Mouse (Mus musculus): ENCODE data around the gene Lrrk1. TPM values are rescaled to one million over a fixed set of nuclear protein-coding genes. Genes with fewer than 3 reads are reported as not detected.

Gene Lrrk1
- total and polyA plus RNA-seq, 2 experiments from 2014 or later: 2.1 to 3.8 TPM

- Histone ChIP-seq H3K27me3 (ENCODE audit: insufficient read depth, low read length) (no peaks in the 10 kb centered on the region), H3K4me1 (ENCODE audit: insufficient read depth, low read length) (no peaks in the 10 kb centered on the region), H3K36me3 (ENCODE audit: insufficient read depth, low read length) (no peaks in the 10 kb centered on the region), H3K4me3 (ENCODE audit: low read depth, low read length) (no peak within 1 kb of the TSS), H3K9me3 (ENCODE audit: low read length) (no peaks in the 10 kb centered on the region), H3K9ac (replicated peaks; ENCODE audit: low read length, poor library complexity, severe bottlenecking) (no peak within 1 kb of the TSS), H3K27ac (ENCODE audit: low read depth, low read length) (no peak within 1 kb of the TSS), H3K4me2 (ENCODE audit: low read depth, low read length, poor library complexity, severe bottlenecking) (no peak within 1 kb of the TSS)
- 67% methylated on average over 2 of the region's 2 CpGs for WGBS
- DNase-seq (ENCODE audit: low spot score): no peak
- TF ChIP-seq CTCF (IDR thresholded peaks at IDR 0.05): no peak
- ATAC-seq (ENCODE audit: low FRiP score): no peak
Measured at GRCm38 (mm10) chr7:66365904-66366303, 22.2 kb downstream of the Lrrk1 start, which contains the start of gene Gm10974. Gene Gm10974, plus strand, starts transcription at chr7:66365905.

- 74% methylated on average over 2 of the region's 2 CpGs for WGBS
Measured at GRCm38 (mm10) chr7:66365411-66365810, 22.7 kb downstream of the Lrrk1 start.

GRCm38 (mm10) chr7:66364491-66364890 is 23.7 kb downstream of the Lrrk1 start:
- no peak overlapping the region for H3K27ac ChIP-seq (ENCODE audit: low read depth, low read length)
- no peaks in the 10 kb centered on the region for H3K27me3 ChIP-seq (ENCODE audit: insufficient read depth, low read length)
- no peak overlapping the region for H3K4me3 ChIP-seq (ENCODE audit: low read depth, low read length)
- 0 out of 2 replicates have a peak, but pooled peaks cover 5% of the 10 kb centered on the region for H3K9me3 ChIP-seq (ENCODE audit: low read length)
- H3K4me2 ChIP-seq (ENCODE audit: low read depth, low read length, poor library complexity, severe bottlenecking): no peak overlapping the region
- no peak for DNase-seq (ENCODE audit: low spot score)
- WGBS: 93% methylated on average over 11 of the region's 11 CpGs
- H3K36me3 ChIP-seq (ENCODE audit: insufficient read depth, low read length): no peaks in the 10 kb centered on the region
- no peak for ATAC-seq (ENCODE audit: low FRiP score)
- no peak overlapping the region for H3K9ac ChIP-seq (replicated peaks; ENCODE audit: low read length, poor library complexity, severe bottlenecking)
- no peaks in the 10 kb centered on the region for H3K4me1 ChIP-seq (ENCODE audit: insufficient read depth, low read length)
- TF ChIP-seq CTCF (IDR thresholded peaks at IDR 0.05): no peak

More at GRCm38 (mm10) chr7:66365411-66365810, 22.7 kb downstream of the Lrrk1 start:
- Histone ChIP-seq H3K4me3 (ENCODE audit: low read depth, low read length) (no peak overlapping the region), H3K27ac (ENCODE audit: low read depth, low read length) (no peak overlapping the region), H3K4me1 (ENCODE audit: insufficient read depth, low read length) (no peaks in the 10 kb centered on the region), H3K9me3 (ENCODE audit: low read length) (no peaks in the 10 kb centered on the region), H3K27me3 (ENCODE audit: insufficient read depth, low read length) (no peaks in the 10 kb centered on the region), H3K36me3 (ENCODE audit: insufficient read depth, low read length) (no peaks in the 10 kb centered on the region), H3K4me2 (ENCODE audit: low read depth, low read length, poor library complexity, severe bottlenecking) (no peak overlapping the region), H3K9ac (replicated peaks; ENCODE audit: low read length, poor library complexity, severe bottlenecking) (no peak overlapping the region)
- no peak for TF ChIP-seq CTCF (IDR thresholded peaks at IDR 0.05)
- no peak for DNase-seq (ENCODE audit: low spot score)
- ATAC-seq (ENCODE audit: low FRiP score): no peak

GRCm38 (mm10) chr7:66359044-66359443 is 29.1 kb downstream of the Lrrk1 start:
- WGBS: 91% methylated on average over 4 of the region's 4 CpGs
- Histone ChIP-seq H3K4me1 (ENCODE audit: insufficient read depth, low read length) (no peaks in the 10 kb centered on the region), H3K4me3 (ENCODE audit: low read depth, low read length) (no peak overlapping the region), H3K27ac (ENCODE audit: low read depth, low read length) (no peak overlapping the region), H3K36me3 (ENCODE audit: insufficient read depth, low read length) (no peaks in the 10 kb centered on the region), H3K9ac (replicated peaks; ENCODE audit: low read length, poor library complexity, severe bottlenecking) (no peak overlapping the region), H3K4me2 (ENCODE audit: low read depth, low read length, poor library complexity, severe bottlenecking) (no peak overlapping the region), H3K9me3 (ENCODE audit: low read length) (0 out of 2 replicates have a peak, but pooled peaks cover 5% of the 10 kb centered on the region), H3K27me3 (ENCODE audit: insufficient read depth, low read length) (no peaks in the 10 kb centered on the region)
- ATAC-seq (ENCODE audit: low FRiP score): no peak
- no peak for DNase-seq (ENCODE audit: low spot score)
- no peak for TF ChIP-seq CTCF (IDR thresholded peaks at IDR 0.05)

GRCm38 (mm10) chr7:66358461-66358860 is 29.7 kb downstream of the Lrrk1 start:
- TF ChIP-seq CTCF (IDR thresholded peaks at IDR 0.05): no peak
- no peak for ATAC-seq (ENCODE audit: low FRiP score)
- no peak overlapping the region for H3K27ac ChIP-seq (ENCODE audit: low read depth, low read length)
- H3K36me3 ChIP-seq (ENCODE audit: insufficient read depth, low read length): no peaks in the 10 kb centered on the region
- no peaks in the 10 kb centered on the region for H3K4me1 ChIP-seq (ENCODE audit: insufficient read depth, low read length)
- WGBS: 95% methylated on average over 3 of the region's 3 CpGs
- no peak overlapping the region for H3K9ac ChIP-seq (replicated peaks; ENCODE audit: low read length, poor library complexity, severe bottlenecking)
- H3K27me3 ChIP-seq (ENCODE audit: insufficient read depth, low read length): no peaks in the 10 kb centered on the region
- H3K4me3 ChIP-seq (ENCODE audit: low read depth, low read length): no peak overlapping the region
- no peak overlapping the region for H3K4me2 ChIP-seq (ENCODE audit: low read depth, low read length, poor library complexity, severe bottlenecking)
- DNase-seq (ENCODE audit: low spot score): no peak
- 0 out of 2 replicates have a peak, but pooled peaks cover 5% of the 10 kb centered on the region for H3K9me3 ChIP-seq (ENCODE audit: low read length)

- Histone ChIP-seq H3K27ac (ENCODE audit: low read depth, low read length) (no peak overlapping the region), H3K4me2 (ENCODE audit: low read depth, low read length, poor library complexity, severe bottlenecking) (no peak overlapping the region), H3K9me3 (ENCODE audit: low read length) (0 out of 2 replicates have a peak, but pooled peaks cover 5% of the 10 kb centered on the region), H3K4me1 (ENCODE audit: insufficient read depth, low read length) (no peaks in the 10 kb centered on the region), H3K36me3 (ENCODE audit: insufficient read depth, low read length) (no peaks in the 10 kb centered on the region), H3K27me3 (ENCODE audit: insufficient read depth, low read length) (no peaks in the 10 kb centered on the region), H3K9ac (replicated peaks; ENCODE audit: low read length, poor library complexity, severe bottlenecking) (no peak overlapping the region), H3K4me3 (ENCODE audit: low read depth, low read length) (no peak overlapping the region)
- no peak for TF ChIP-seq CTCF (IDR thresholded peaks at IDR 0.05)
- ATAC-seq (ENCODE audit: low FRiP score): no peak
- DNase-seq (ENCODE audit: low spot score): no peak
- WGBS: 94% methylated on average over 8 of the region's 8 CpGs
Measured at GRCm38 (mm10) chr7:66355791-66356522, 32.2 kb downstream of the Lrrk1 start.
